In genomic region chr1:191574871-191575457, GRCm38 (mm10) we compare ENCODE assay signal across 8 mouse cellular contexts. TPM values are rescaled to one million over a fixed set of nuclear protein-coding genes. Genes with fewer than 3 reads are reported as not detected.
DNase-seq lines count a peak whose midpoint lies in the region; ATAC-seq and TF ChIP-seq lines count a peak whose summit lies in the region.

No protein-coding gene starts in this region.

- H3K4me1 ChIP-seq in forebrain, embryonic 10.5 days: peaks cover 46% of the 10 kb centered on the region
- H3K4me1 ChIP-seq in lung, postnatal 0 days (ENCODE audit: insufficient read depth, low read depth, low read length): peaks cover 9% of the 10 kb centered on the region; the same call in 1 of the 2 replicates
- no peaks in the 10 kb centered on the region; the same call in 1 of the 2 replicates for H3K4me1 ChIP-seq in small intestine, adult 2 months (ENCODE audit: control insufficient read depth, insufficient read depth, insufficient read length, low read length)

- peaks cover 9% of the 10 kb centered on the region for H3K9me3 ChIP-seq in forebrain, embryonic 10.5 days
- H3K9me3 ChIP-seq in lung, postnatal 0 days (ENCODE audit: low read length): no peaks in the 10 kb centered on the region

- peak; percentile 17 to 18 for DNase-seq in layer of hippocampus, adult 8-10 months (ENCODE audit: low spot score in 2 of 2)
- DNase-seq in layer of hippocampus, postnatal 25 days (ENCODE audit: extremely low spot score in 1 of 2, low spot score in 1 of 2): no peak
- DNase-seq in T-cell, adult 2 months (ENCODE audit: low spot score): peak; percentile 45
- peak; percentile 75 for DNase-seq in forebrain, embryonic 10.5 days (ENCODE audit: extremely low spot score, low spot score)
- DNase-seq in kidney, adult 8-10 months: peak; percentile 30 to 46
- peak; percentile 75 for DNase-seq in lung, postnatal 0 days (ENCODE audit: low spot score)
- no peak for DNase-seq in adrenal gland, postnatal 10 days

- no peak for TF ChIP-seq EP300 in lung, postnatal 0 days (IDR thresholded peaks at IDR 0.05)

- H3K36me3 ChIP-seq in forebrain, embryonic 10.5 days (replicated peaks): peaks cover 56% of the 10 kb centered on the region
- H3K36me3 ChIP-seq in lung, postnatal 0 days (ENCODE audit: insufficient read depth, low read length): no peaks in the 10 kb centered on the region
- H3K36me3 ChIP-seq in small intestine, adult 2 months (ENCODE audit: control insufficient read depth, insufficient read depth, low read length): no peaks in the 10 kb centered on the region

- peak; percentile 10 for ATAC-seq in lung, postnatal 0 days

- peak overlapping the region; percentile 41 for H3K9ac ChIP-seq in lung, postnatal 0 days (replicated peaks; ENCODE audit: low read depth)

- H3K27ac ChIP-seq in forebrain, embryonic 10.5 days: peak overlapping the region; percentile 96
- H3K27ac ChIP-seq in lung, postnatal 0 days (ENCODE audit: low read length): peak overlapping the region; percentile 77
- no peak overlapping the region for H3K27ac ChIP-seq in small intestine, adult 2 months (ENCODE audit: insufficient read depth, low read depth, low read length)

- no peak for TF ChIP-seq POLR2A in small intestine, adult 2 months (IDR thresholded peaks at IDR 0.05; ENCODE audit: low read depth, low read length)

- H3K4me2 ChIP-seq in lung, postnatal 0 days (replicated peaks; ENCODE audit: low read depth, low read length): peak overlapping the region; percentile 93

- WGBS in forebrain, embryonic 10.5 days: under 1% methylated on average over 52 of the region's 52 CpGs
- under 1% methylated on average over 52 of the region's 52 CpGs for WGBS in lung, postnatal 0 days
- WGBS in small intestine, adult 2 months: under 1% methylated on average over 52 of the region's 52 CpGs

- TF ChIP-seq CTCF in lung, postnatal 0 days (IDR thresholded peaks at IDR 0.05): no peak
- TF ChIP-seq CTCF in small intestine, adult 2 months (IDR thresholded peaks at IDR 0.05; ENCODE audit: extremely low read depth, insufficient read length, insufficient replicate concordance, low read depth, low read length): no peak

- H3K27me3 ChIP-seq in forebrain, embryonic 10.5 days (ENCODE audit: poor library complexity, severe bottlenecking): no peaks in the 10 kb centered on the region
- H3K27me3 ChIP-seq in lung, postnatal 0 days (replicated peaks; ENCODE audit: insufficient read depth, low read length): no peaks in the 10 kb centered on the region
- H3K27me3 ChIP-seq in small intestine, adult 2 months (ENCODE audit: control insufficient read depth, insufficient read depth, low read length): no peaks in the 10 kb centered on the region

- peak overlapping the region; percentile 68 for H3K4me3 ChIP-seq in forebrain, embryonic 10.5 days
- H3K4me3 ChIP-seq in lung, postnatal 0 days (ENCODE audit: low read depth, low read length): peak overlapping the region; percentile 83
- peak overlapping the region; percentile 88 for H3K4me3 ChIP-seq in small intestine, adult 2 months (ENCODE audit: low read depth, low read length)

RNA-seq across cellular contexts. Expression of gene Dtl, which starts 0.4 kb away (rescaled TPM):
- under 1 TPM; 0.55 to 0.96 (median 0.75) TPM for total RNA-seq in layer of hippocampus, adult 8-10 months (2022)
- 1 to 10 TPM; 1.2 TPM for total RNA-seq in layer of hippocampus, postnatal 25 days (2021)
- polyA plus RNA-seq in forebrain, embryonic 10.5 days (2016; fragmentation: Nextera tagmentation; extraction: Ambion mirVana): 97.9 and 99.8 TPM in 2 replicates
- polyA plus RNA-seq in lung, postnatal 0 days (2015; fragmentation: Nextera tagmentation; extraction: Ambion mirVana): 2.9 and 3.1 TPM in 2 replicates
- 0.51 and 0.80 TPM in 2 replicates for polyA plus RNA-seq in small intestine, adult 2 months (2012; rRNA removed)
- total RNA-seq in adrenal gland, postnatal 10 days (2021): 10 to 100 TPM in 1 of 2 experiments, 1 to 10 TPM in 1; 7.8 to 11.9 TPM

RNA-seq across cellular contexts. Expression of gene Ints7, which starts 0.5 kb away (rescaled TPM):
- 10 to 100 TPM; 24.2 to 27.6 (median 25.9) TPM for total RNA-seq in layer of hippocampus, adult 8-10 months (2022)
- total RNA-seq in layer of hippocampus, postnatal 25 days (2021): 10 to 100 TPM; 24.0 to 25.4 TPM
- polyA plus RNA-seq in forebrain, embryonic 10.5 days (2016; fragmentation: Nextera tagmentation; extraction: Ambion mirVana): 84.2 and 92.6 TPM in 2 replicates
- polyA plus RNA-seq in lung, postnatal 0 days (2015; fragmentation: Nextera tagmentation; extraction: Ambion mirVana): 13.9 and 14.3 TPM in 2 replicates
- polyA plus RNA-seq in small intestine, adult 2 months (2012; rRNA removed): 4.6 and 9.8 TPM in 2 replicates
- total RNA-seq in adrenal gland, postnatal 10 days (2021): 10 to 100 TPM; 33.8 to 36.4 TPM

Comparison
In these comparisons a context has a peak if more than half of its experiments do, and no peak if none do; other contexts are left out.
1. DNase-seq: peak in layer of hippocampus, adult 8-10 months (2 of 2), T-cell, adult 2 months (single experiment), forebrain, embryonic 10.5 days (single experiment), kidney, adult 8-10 months (2 of 2) and lung, postnatal 0 days (single experiment); none in layer of hippocampus, postnatal 25 days (0 of 2) and adrenal gland, postnatal 10 days (single experiment).
2. Peak in every context shown above with its lines, with median percentiles within 50 percentile points of each other: H3K4me3 ChIP-seq.